Mouse (Mus musculus) kidney, postnatal 10 days (tissue): ENCODE data around the gene Mcm6.

Source experiments
- DNase-seq: peaks from one replicate; pipeline ENCODE4 v3.0.0; 2021; ENCODE audit warnings: mixed read lengths

The Mcm6 gene

GRCm38 (mm10) chr1:128359554-128360376 is at the start of gene Mcm6:
Mcm6 (minus strand) TSS chr1:128359664.
- peak; percentile 97 for DNase-seq

DNA sequence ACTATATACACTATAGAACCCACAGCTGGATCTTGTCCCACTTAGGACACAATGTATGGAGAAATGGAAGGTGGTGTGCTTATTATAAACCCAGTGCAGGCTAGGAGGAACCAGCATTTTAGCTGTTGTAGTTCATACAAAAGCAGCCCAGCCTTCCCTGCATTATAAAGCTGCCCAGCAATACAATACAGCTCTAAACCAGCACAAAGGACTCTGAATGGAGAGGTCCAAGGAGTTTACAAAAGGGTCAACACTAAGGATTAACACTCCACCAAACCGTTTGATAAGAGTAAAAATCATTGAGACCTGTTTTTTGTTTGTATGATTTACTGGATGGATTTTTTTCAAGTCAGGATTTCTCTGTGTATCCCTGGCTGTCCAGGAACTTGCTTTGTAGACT is 47.4 kb upstream of the Mcm6 start:
- DNase-seq: no peak

DNA sequence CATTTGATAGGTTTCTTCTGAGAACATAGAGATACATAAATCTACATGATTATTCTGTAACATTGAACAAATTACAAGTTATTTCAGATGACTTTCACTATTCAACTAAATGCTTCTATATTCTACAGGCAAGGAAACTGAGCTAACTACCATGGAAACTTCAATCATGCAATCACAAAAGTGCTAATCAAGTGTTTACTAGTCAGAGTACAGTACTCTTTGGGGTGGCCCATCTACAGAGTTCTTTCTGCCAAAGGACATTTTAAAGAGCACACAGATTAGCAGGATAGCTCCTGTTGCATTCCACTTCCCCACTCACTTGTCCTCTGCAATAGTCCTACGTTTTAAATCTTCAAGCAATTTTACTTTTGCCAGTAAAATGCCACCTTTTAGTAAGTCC is 46.2 kb upstream of the Mcm6 start:
- no peak for DNase-seq

DNA sequence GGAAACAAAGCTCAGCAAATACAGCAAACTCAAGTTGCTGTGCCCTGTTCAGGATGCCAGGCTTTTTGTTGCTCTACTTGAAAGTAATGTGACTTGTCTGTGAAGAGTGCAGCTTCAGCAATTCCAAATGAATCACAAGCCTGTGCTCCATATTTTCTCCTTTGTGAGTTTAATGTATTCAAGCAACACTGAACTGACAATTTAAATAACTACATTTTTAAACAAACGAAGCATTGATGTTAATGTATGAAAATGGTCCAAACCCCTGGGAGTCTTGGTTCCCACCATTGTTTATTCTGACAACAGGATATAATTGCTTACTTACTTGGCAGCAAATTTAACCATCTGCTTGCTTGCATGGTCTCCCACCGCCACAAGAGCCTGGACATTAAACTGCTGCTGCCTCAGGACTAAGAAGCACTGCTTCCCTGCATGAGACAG is 45.6 kb upstream of the Mcm6 start:
- peak; percentile 12 for DNase-seq

- no peak for DNase-seq
Measured at GRCm38 (mm10) chr1:128400926-128401325, 41.5 kb upstream of the Mcm6 start.

- no peak for DNase-seq
Measured at GRCm38 (mm10) chr1:128399941-128400915, 40.8 kb upstream of the Mcm6 start.

- DNase-seq: peak; percentile 35
Measured at GRCm38 (mm10) chr1:128398738-128399445, 39.4 kb upstream of the Mcm6 start.

GRCm38 (mm10) chr1:128394657-128395056 is 35.2 kb upstream of the Mcm6 start:
- DNase-seq: no peak

- DNase-seq: no peak
Measured at GRCm38 (mm10) chr1:128392382-128392781, 32.9 kb upstream of the Mcm6 start.

DNA sequence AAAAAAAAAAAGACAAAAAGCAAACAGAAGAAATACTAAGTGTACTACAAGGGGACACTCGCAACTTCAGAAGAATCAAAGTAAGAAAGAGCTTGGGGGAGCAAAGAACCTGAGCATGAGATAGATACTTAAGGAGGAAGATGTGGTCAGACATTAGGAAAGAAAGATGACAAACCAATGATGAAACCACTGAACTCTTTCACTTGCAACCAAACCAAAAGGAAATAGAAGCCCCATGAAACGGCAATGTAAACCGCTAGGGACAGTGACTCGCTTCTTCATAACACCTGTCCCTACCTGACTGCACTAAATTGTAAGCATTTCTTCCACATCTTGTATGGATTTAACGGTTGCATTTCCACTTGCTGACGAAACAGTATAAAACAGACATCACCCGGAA is 27.0 kb upstream of the Mcm6 start:
- no peak for DNase-seq

GRCm38 (mm10) chr1:128376841-128377240 is 17.4 kb upstream of the Mcm6 start:
- DNase-seq: no peak

- DNase-seq: no peak
Measured at GRCm38 (mm10) chr1:128372143-128372860, 12.8 kb upstream of the Mcm6 start.

DNA sequence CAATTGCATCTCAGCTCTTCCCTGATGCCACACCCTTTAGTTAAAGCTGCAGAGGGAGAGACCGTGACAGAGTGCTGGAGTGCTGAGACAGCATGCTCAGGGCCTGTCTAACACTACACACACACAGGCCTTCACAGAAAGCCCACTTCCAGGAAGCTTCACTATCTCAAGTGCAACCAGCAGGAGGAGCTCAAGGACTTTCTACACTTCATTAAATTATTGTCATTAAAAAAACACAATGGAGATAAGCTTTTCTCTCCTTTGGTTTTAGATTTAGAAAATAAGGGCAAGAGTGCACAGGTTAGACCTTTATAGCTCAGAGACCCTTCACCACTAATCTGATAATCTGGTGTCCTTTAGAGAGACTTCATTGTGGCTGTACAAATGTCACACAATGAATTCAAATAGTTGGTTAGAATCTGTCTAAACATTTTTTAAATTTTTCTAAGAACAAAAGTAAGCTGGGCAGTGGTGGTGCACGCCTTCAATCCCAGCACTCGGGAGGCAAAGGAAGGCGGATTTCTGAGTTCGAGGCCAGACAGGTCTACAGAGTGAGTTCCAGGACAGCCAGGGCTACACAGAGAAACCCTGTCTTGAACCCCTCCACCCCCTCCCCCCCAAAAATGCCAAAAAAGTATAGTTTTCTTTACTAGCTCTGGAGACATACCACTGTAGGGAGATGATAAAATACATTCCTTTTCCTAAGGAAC is 9.4 kb upstream of the Mcm6 start:
- DNase-seq: peak; percentile 73

GRCm38 (mm10) chr1:128360601-128361000 is 1.1 kb upstream of the Mcm6 start:
- DNase-seq: no peak

GRCm38 (mm10) chr1:128358916-128359553 is 429 bp downstream of the Mcm6 start:
- peak; percentile 51 for DNase-seq

- DNase-seq: no peak
Measured at GRCm38 (mm10) chr1:128358276-128358675, 1.2 kb downstream of the Mcm6 start.

- DNase-seq: no peak
Measured at GRCm38 (mm10) chr1:128357452-128357851, 2.0 kb downstream of the Mcm6 start.

GRCm38 (mm10) chr1:128353092-128353491 is 6.4 kb downstream of the Mcm6 start:
- DNase-seq: no peak

- DNase-seq: no peak
Measured at GRCm38 (mm10) chr1:128344232-128344631, 15.2 kb downstream of the Mcm6 start.

- no peak for DNase-seq
Measured at GRCm38 (mm10) chr1:128337708-128338320, 21.6 kb downstream of the Mcm6 start.

DNA sequence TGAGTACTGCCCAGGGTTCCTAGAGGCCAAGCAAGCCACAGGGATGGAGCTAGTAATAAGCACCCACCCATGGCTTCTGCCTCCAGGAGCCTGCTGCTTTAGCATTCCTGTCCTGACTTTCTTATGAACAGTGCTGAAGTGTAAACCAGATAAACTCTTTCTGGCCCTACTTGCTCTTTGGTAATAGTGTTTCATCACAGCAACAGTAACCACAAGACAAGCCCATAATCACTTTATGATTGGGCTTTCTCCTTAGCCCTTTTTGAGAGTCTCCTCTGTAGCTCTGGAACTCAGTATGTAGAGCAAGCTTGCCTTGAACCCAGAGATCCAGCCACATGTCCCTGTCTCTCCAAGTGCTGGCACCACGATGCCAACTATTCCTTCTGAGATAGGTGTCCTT is 29.2 kb downstream of the Mcm6 start:
- DNase-seq: no peak
